Mouse (Mus musculus) G1E (cell line): ENCODE measurements at regions not wholly inside any gene's neighbourhood (a gene's known extent, or its start where the extent isn't known, plus 50 kb on each side); places are given as distances from the start of the nearest gene placed in this dataset.

Source experiments
- ATAC-seq: 2 replicates; pipeline ENCODE4 v1.8.0; 2016; ENCODE audit warnings: mild to moderate bottlenecking; ENCODE audit not compliant: insufficient number of reproducible peaks, poor library complexity, low FRiP score, severe bottlenecking; ENCODE audit errors: extremely low read depth
- DNase-seq: peaks from one replicate; pipeline ENCODE4 v3.0.0; 2012; ENCODE audit warnings: low spot score
- H3K27me3 ChIP-seq: 2 replicates; pipeline ENCODE4 v1.6.1; 2012; ENCODE audit warnings: mild to moderate bottlenecking, low read length, inconsistent platforms; ENCODE audit not compliant: insufficient read depth
- H3K36me3 ChIP-seq: replicated peaks from 2 replicates; pipeline ENCODE3; 2012; ENCODE audit warnings: mild to moderate bottlenecking, inconsistent platforms
- H3K4me1 ChIP-seq: 2 replicates; pipeline ENCODE4 v1.6.1; 2012; ENCODE audit warnings: low read depth, low read length, inconsistent platforms, mixed read lengths; ENCODE audit not compliant: insufficient read depth
- H3K4me3 ChIP-seq: 2 replicates; pipeline ENCODE4 v1.5.1; 2012; ENCODE audit warnings: low read depth, mild to moderate bottlenecking, inconsistent platforms, low read length, moderate library complexity, mixed read lengths
- H3K9me3 ChIP-seq: replicated peaks from 2 replicates; pipeline ENCODE4 v1.6.1; 2012; ENCODE audit warnings: inconsistent platforms
- CTCF ChIP-seq: IDR thresholded peaks from 2 replicates; pipeline ENCODE4 v1.5.1; 2012; ENCODE audit warnings: low read depth, low read length, inconsistent platforms, mixed read lengths
- GATA1 ChIP-seq: IDR thresholded peaks from 2 replicates; pipeline ENCODE4 v1.6.1; 2012; ENCODE audit warnings: borderline replicate concordance, low read length, inconsistent platforms, mixed read lengths
- GATA2 ChIP-seq: IDR thresholded peaks from 2 replicates; pipeline ENCODE4 v1.6.1; 2012; ENCODE audit warnings: low read depth, low read length, inconsistent platforms, borderline replicate concordance
- POLR2AphosphoS5 ChIP-seq: IDR thresholded peaks from 2 replicates; pipeline ENCODE4 v1.6.1; 2012; ENCODE audit warnings: low read depth, low read length, inconsistent platforms; ENCODE audit not compliant: insufficient replicate concordance
- TAL1 ChIP-seq: conservative IDR thresholded peaks from 2 replicates; pipeline ENCODE4 v1.6.1; 2012; ENCODE audit warnings: low read depth, low read length, inconsistent platforms, mixed read lengths

GRCm38 (mm10) chr9:87607878-87608631, 123.0 kb downstream of the Tbx18 start:
- no peak for TF ChIP-seq GATA1
- TF ChIP-seq GATA2: no peak
- no peak for TF ChIP-seq CTCF
- TF ChIP-seq TAL1: no peak
- TF ChIP-seq POLR2AphosphoS5: no peak
- Histone ChIP-seq H3K27me3 (no peaks in the 10 kb centered on the region), H3K36me3 (no peaks in the 10 kb centered on the region), H3K4me1 (no peaks in the 10 kb centered on the region), H3K4me3 (no peak overlapping the region), H3K9me3 (peaks cover 5% of the 10 kb centered on the region; the same call in 1 of the 2 replicates)
- no peak for DNase-seq
- no peak for ATAC-seq

GRCm38 (mm10) chr9:87575591-87575990, 155.5 kb downstream of the Tbx18 start:
- no peak for DNase-seq
- Histone ChIP-seq H3K4me1 (no peaks in the 10 kb centered on the region), H3K9me3 (0 out of 2 replicates have a peak, but pooled peaks cover 2% of the 10 kb centered on the region), H3K36me3 (no peaks in the 10 kb centered on the region), H3K27me3 (no peaks in the 10 kb centered on the region), H3K4me3 (no peak overlapping the region)
- ATAC-seq: no peak
- no peak for TF ChIP-seq POLR2AphosphoS5

GRCm38 (mm10) chr9:87574250-87574864, 156.7 kb downstream of the Tbx18 start:
- H3K9me3 ChIP-seq: 0 out of 2 replicates have a peak, but pooled peaks cover 2% of the 10 kb centered on the region
- TF ChIP-seq CTCF (no peak), TAL1 (no peak), GATA1 (no peak), GATA2 (no peak), POLR2AphosphoS5 (no peak)
- H3K4me3 ChIP-seq: no peak overlapping the region
- no peaks in the 10 kb centered on the region for H3K36me3 ChIP-seq
- no peak for DNase-seq
- no peaks in the 10 kb centered on the region for H3K4me1 ChIP-seq
- ATAC-seq: no peak
- H3K27me3 ChIP-seq: no peaks in the 10 kb centered on the region

GRCm38 (mm10) chr9:87563244-87563643, 167.8 kb downstream of the Tbx18 start:
- TF ChIP-seq GATA2: no peak
- no peak for TF ChIP-seq CTCF
- TF ChIP-seq GATA1: no peak
- TF ChIP-seq POLR2AphosphoS5: no peak
- TF ChIP-seq TAL1: no peak
- no peaks in the 10 kb centered on the region for H3K36me3 ChIP-seq
- no peaks in the 10 kb centered on the region for H3K27me3 ChIP-seq
- H3K4me3 ChIP-seq: no peak overlapping the region
- DNase-seq: no peak
- H3K9me3 ChIP-seq: no peaks in the 10 kb centered on the region
- no peak for ATAC-seq
- no peaks in the 10 kb centered on the region for H3K4me1 ChIP-seq

- DNase-seq: no peak
- no peaks in the 10 kb centered on the region for H3K27me3 ChIP-seq
- no peak for ATAC-seq
- H3K36me3 ChIP-seq: no peaks in the 10 kb centered on the region
- no peaks in the 10 kb centered on the region for H3K4me1 ChIP-seq
- H3K9me3 ChIP-seq: peaks cover under 1% of the 10 kb centered on the region
- TF ChIP-seq CTCF (no peak), TAL1 (no peak), GATA2 (no peak), GATA1 (no peak), POLR2AphosphoS5 (no peak)
- H3K4me3 ChIP-seq: no peak overlapping the region
These were observed 168.3 kb downstream of the Tbx18 start for GRCm38 (mm10) chr9:87562796-87563195.

GRCm38 (mm10) chr9:87557841-87558240, 173.2 kb downstream of the Tbx18 start:
- Histone ChIP-seq H3K9me3 (peaks cover 5% of the 10 kb centered on the region), H3K4me1 (no peaks in the 10 kb centered on the region), H3K4me3 (no peak overlapping the region), H3K36me3 (no peaks in the 10 kb centered on the region), H3K27me3 (no peaks in the 10 kb centered on the region)
- TF ChIP-seq POLR2AphosphoS5 (no peak), TAL1 (no peak), CTCF (no peak), GATA2 (no peak), GATA1 (no peak)
- no peak for ATAC-seq
- DNase-seq: no peak

- no peak overlapping the region for H3K4me3 ChIP-seq
- ATAC-seq: no peak
- H3K27me3 ChIP-seq: no peaks in the 10 kb centered on the region
- H3K36me3 ChIP-seq: no peaks in the 10 kb centered on the region
- TF ChIP-seq POLR2AphosphoS5 (no peak), GATA1 (no peak), CTCF (no peak), GATA2 (no peak), TAL1 (no peak)
- peaks cover 5% of the 10 kb centered on the region for H3K9me3 ChIP-seq
- no peaks in the 10 kb centered on the region for H3K4me1 ChIP-seq
- no peak for DNase-seq
These were observed 174.1 kb downstream of the Tbx18 start for GRCm38 (mm10) chr9:87556953-87557394.
